Mouse (Mus musculus) heart, adult 11 months (tissue): ENCODE results near the gene Slc1a3.

Source experiments
- DNase-seq: peaks from one replicate; pipeline ENCODE4 v3.0.0; 2022

Slc1a3 gene

GRCm38 (mm10) chr15:8706178-8706577, 4.4 kb downstream of the Slc1a3 start:
- peak; percentile 41 for DNase-seq

- peak; percentile 2 for DNase-seq
Measured at GRCm38 (mm10) chr15:8705560-8705959, 5.0 kb downstream of the Slc1a3 start.

- peak; percentile 53 for DNase-seq
Measured at GRCm38 (mm10) chr15:8697976-8698375, 12.6 kb downstream of the Slc1a3 start.

- peak; percentile 40 for DNase-seq
Measured at GRCm38 (mm10) chr15:8697500-8697899, 13.1 kb downstream of the Slc1a3 start.

- peak; percentile 77 for DNase-seq
Measured at GRCm38 (mm10) chr15:8690141-8690540, 20.4 kb downstream of the Slc1a3 start.

GRCm38 (mm10) chr15:8686846-8687245, 23.7 kb downstream of the Slc1a3 start:
- peak; percentile 79 for DNase-seq

- peak; percentile 46 for DNase-seq
Measured at GRCm38 (mm10) chr15:8685506-8685905, 25.1 kb downstream of the Slc1a3 start.

- DNase-seq, result peak; percentile 51
Measured at GRCm38 (mm10) chr15:8684263-8684662, 26.3 kb downstream of the Slc1a3 start.

- DNase-seq, result peak; percentile 14
Measured at GRCm38 (mm10) chr15:8682871-8683270, 27.7 kb downstream of the Slc1a3 start.

GRCm38 (mm10) chr15:8682421-8682820, 28.1 kb downstream of the Slc1a3 start:
- peak; percentile 29 for DNase-seq

- peak; percentile 74 for DNase-seq
Measured at GRCm38 (mm10) chr15:8681971-8682370, 28.6 kb downstream of the Slc1a3 start.

- DNase-seq, result peak; percentile 77
Measured at GRCm38 (mm10) chr15:8681009-8681408, 29.6 kb downstream of the Slc1a3 start.

- no peak for DNase-seq
Measured at GRCm38 (mm10) chr15:8676959-8677358, 33.6 kb downstream of the Slc1a3 start.

- DNase-seq, result peak; percentile 91
Measured at GRCm38 (mm10) chr15:8676211-8676691, 34.3 kb downstream of the Slc1a3 start.

GRCm38 (mm10) chr15:8675616-8676015, 34.9 kb downstream of the Slc1a3 start:
- peak; percentile 29 for DNase-seq

GRCm38 (mm10) chr15:8672532-8672931, 38.0 kb downstream of the Slc1a3 start:
- DNase-seq, result peak; percentile 87

GRCm38 (mm10) chr15:8667849-8668522, 42.6 kb downstream of the Slc1a3 start:
- peak; percentile 86 for DNase-seq

- DNase-seq, result peak; percentile 86
Measured at GRCm38 (mm10) chr15:8665675-8666350, 44.8 kb downstream of the Slc1a3 start.

GRCm38 (mm10) chr15:8663348-8664099, 47.0 kb downstream of the Slc1a3 start:
- peak; percentile 98 for DNase-seq

- no peak for DNase-seq
Measured at GRCm38 (mm10) chr15:8661856-8662255, 48.7 kb downstream of the Slc1a3 start.

- DNase-seq, result no peak
Measured at GRCm38 (mm10) chr15:8659977-8660376, 50.6 kb downstream of the Slc1a3 start.

- DNase-seq, result peak; percentile 86
Measured at GRCm38 (mm10) chr15:8659483-8659971, 51.0 kb downstream of the Slc1a3 start.
